Mouse (Mus musculus): ENCODE measurements around the gene Nptn. TPM values are rescaled to one million over a fixed set of nuclear protein-coding genes. Genes with fewer than 3 reads are reported as not detected.

Nptn gene
- total RNA-seq, 1 experiment, result 131 TPM

GRCm38 (mm10) chr9:58581283-58581930 lies 633 bp upstream of the Nptn start:
- no peaks in the 10 kb centered on the region for H3K36me3 ChIP-seq (ENCODE audit: control insufficient read depth, insufficient read depth, low read length, poor library complexity, severe bottlenecking)
- peak overlapping the region; percentile 58 to 74 for H3K4me3 ChIP-seq (ENCODE audit: insufficient read depth in 1 of 2, low read depth in 1 of 2, low read length in 2 of 2, poor library complexity in 1 of 2, severe bottlenecking in 1 of 2)
- DNase-seq (ENCODE audit: low read depth, low spot score), result no peak
- no peaks in the 10 kb centered on the region for H3K9me3 ChIP-seq (ENCODE audit: control insufficient read depth, insufficient read depth, low read depth, low read length)
- peak overlapping the region; percentile 82 for H3K9ac ChIP-seq (ENCODE audit: insufficient read depth, low read depth, low read length, poor library complexity, severe bottlenecking)
- peak overlapping the region; percentile 44 for H3K27ac ChIP-seq (ENCODE audit: insufficient read depth, low read depth, low read length, poor library complexity, severe bottlenecking)
- in situ Hi-C loops (cut with MboI; ENCODE audit: low sequenced_read_pairs in 2 of 2, unreplicated experiment in 2 of 2), result no loop called here
- TF ChIP-seq ZNF384 (IDR thresholded peaks at IDR 0.05; ENCODE audit: low read depth, low read length) (peak; percentile 24; the same call in 1 of the 2 replicates), CHD2 (IDR thresholded peaks at IDR 0.05; ENCODE audit: low read depth, low read length) (no peak)
- H3K4me1 ChIP-seq (ENCODE audit: control insufficient read depth in 2 of 2, insufficient read depth in 2 of 2, low read length in 2 of 2, poor library complexity in 1 of 2), result peaks cover 0 to 8% of the 10 kb centered on the region in 2 experiments; a peak in 2 of 4 replicates

- in situ Hi-C loops (cut with MboI; ENCODE audit: low sequenced_read_pairs in 2 of 2, unreplicated experiment in 2 of 2), result no loop called here
- Histone ChIP-seq H3K9ac (ENCODE audit: insufficient read depth, low read depth, low read length, poor library complexity, severe bottlenecking) (peak overlapping the region; percentile 99), H3K4me1 (ENCODE audit: control insufficient read depth in 2 of 2, insufficient read depth in 2 of 2, low read length in 2 of 2, poor library complexity in 1 of 2) (peaks cover 0 to 8% of the 10 kb centered on the region in 2 experiments; a peak in 2 of 4 replicates), H3K9me3 (ENCODE audit: control insufficient read depth, insufficient read depth, low read depth, low read length) (no peaks in the 10 kb centered on the region), H3K36me3 (ENCODE audit: control insufficient read depth, insufficient read depth, low read length, poor library complexity, severe bottlenecking) (no peaks in the 10 kb centered on the region), H3K27ac (ENCODE audit: insufficient read depth, low read depth, low read length, poor library complexity, severe bottlenecking) (peak overlapping the region; percentile 57), H3K4me3 (ENCODE audit: insufficient read depth in 1 of 2, low read depth in 1 of 2, low read length in 2 of 2, poor library complexity in 1 of 2, severe bottlenecking in 1 of 2) (peak overlapping the region; percentile 91 to 100)
- DNase-seq (ENCODE audit: low read depth, low spot score), result no peak
- TF ChIP-seq MAFK (IDR thresholded peaks at IDR 0.05; ENCODE audit: insufficient read depth, low read depth, low read length) (no peak), ZC3H11A (IDR thresholded peaks at IDR 0.05; ENCODE audit: borderline replicate concordance, low read depth, low read length) (no peak), HCFC1 (IDR thresholded peaks at IDR 0.05; ENCODE audit: borderline replicate concordance, insufficient read depth, low read length) (no peak), ZNF384 (IDR thresholded peaks at IDR 0.05; ENCODE audit: low read depth, low read length) (no peak), CHD2 (IDR thresholded peaks at IDR 0.05; ENCODE audit: low read depth, low read length) (no peak)
Measured at GRCm38 (mm10) chr9:58582581-58583266, 684 bp downstream of the Nptn start.

- Histone ChIP-seq H3K4me3 (ENCODE audit: insufficient read depth in 1 of 2, low read depth in 1 of 2, low read length in 2 of 2, poor library complexity in 1 of 2, severe bottlenecking in 1 of 2) (peak overlapping the region; percentile 91 to 100), H3K27ac (ENCODE audit: insufficient read depth, low read depth, low read length, poor library complexity, severe bottlenecking) (no peak overlapping the region), H3K4me1 (ENCODE audit: control insufficient read depth in 2 of 2, insufficient read depth in 2 of 2, low read length in 2 of 2, poor library complexity in 1 of 2) (peaks cover 0 to 8% of the 10 kb centered on the region in 2 experiments; a peak in 2 of 4 replicates), H3K36me3 (ENCODE audit: control insufficient read depth, insufficient read depth, low read length, poor library complexity, severe bottlenecking) (no peaks in the 10 kb centered on the region), H3K9me3 (ENCODE audit: control insufficient read depth, insufficient read depth, low read depth, low read length) (no peaks in the 10 kb centered on the region), H3K9ac (ENCODE audit: insufficient read depth, low read depth, low read length, poor library complexity, severe bottlenecking) (peak overlapping the region; percentile 99)
- in situ Hi-C loops (cut with MboI; ENCODE audit: low sequenced_read_pairs in 2 of 2, unreplicated experiment in 2 of 2), result no loop called here
- TF ChIP-seq MAFK (IDR thresholded peaks at IDR 0.05; ENCODE audit: insufficient read depth, low read depth, low read length), result no peak
- no peak for TF ChIP-seq CHD2 (IDR thresholded peaks at IDR 0.05; ENCODE audit: low read depth, low read length)
- DNase-seq (ENCODE audit: low read depth, low spot score), result no peak
Measured at GRCm38 (mm10) chr9:58583267-58583641, 1.2 kb downstream of the Nptn start.

- no peak overlapping the region for H3K4me3 ChIP-seq (ENCODE audit: insufficient read depth in 1 of 2, low read depth in 1 of 2, low read length in 2 of 2, poor library complexity in 1 of 2, severe bottlenecking in 1 of 2)
- TF ChIP-seq MAFK (IDR thresholded peaks at IDR 0.05; ENCODE audit: insufficient read depth, low read depth, low read length) (no peak), HCFC1 (IDR thresholded peaks at IDR 0.05; ENCODE audit: borderline replicate concordance, insufficient read depth, low read length) (no peak), CHD2 (IDR thresholded peaks at IDR 0.05; ENCODE audit: low read depth, low read length) (no peak), ZNF384 (IDR thresholded peaks at IDR 0.05; ENCODE audit: low read depth, low read length) (no peak)
- H3K27ac ChIP-seq (ENCODE audit: insufficient read depth, low read depth, low read length, poor library complexity, severe bottlenecking), result no peak overlapping the region
- in situ Hi-C loops (cut with MboI; ENCODE audit: low sequenced_read_pairs in 2 of 2, unreplicated experiment in 2 of 2), result no loop called here
- no peaks in the 10 kb centered on the region for H3K36me3 ChIP-seq (ENCODE audit: control insufficient read depth, insufficient read depth, low read length, poor library complexity, severe bottlenecking)
- no peaks in the 10 kb centered on the region for H3K9me3 ChIP-seq (ENCODE audit: control insufficient read depth, insufficient read depth, low read depth, low read length)
- H3K9ac ChIP-seq (ENCODE audit: insufficient read depth, low read depth, low read length, poor library complexity, severe bottlenecking), result no peak overlapping the region
- no peak for DNase-seq (ENCODE audit: low read depth, low spot score)
- H3K4me1 ChIP-seq (ENCODE audit: control insufficient read depth in 2 of 2, insufficient read depth in 2 of 2, low read length in 2 of 2, poor library complexity in 1 of 2), result peaks cover 0 to 8% of the 10 kb centered on the region in 2 experiments; a peak in 2 of 4 replicates
Measured at GRCm38 (mm10) chr9:58584323-58584722, 2.3 kb downstream of the Nptn start.
